Mouse (Mus musculus) ES-CJ7 (cell line): ENCODE measurements at regions not wholly inside any gene's neighbourhood (a gene's known extent, or its start where the extent isn't known, plus 50 kb on each side); places are given as distances from the start of the nearest gene placed in this dataset.

Experiments
- DNase-seq: peaks from one replicate; pipeline ENCODE4 v3.0.0; 2011; ENCODE audit warnings: low read depth, low spot score

GRCm38 (mm10) chr17:93665889-93666288 is 467.1 kb downstream of the Adcyap1 start:
- DNase-seq = no peak

GRCm38 (mm10) chr17:93676366-93676962 is 477.6 kb downstream of the Adcyap1 start:
- DNase-seq = no peak

- DNase-seq = no peak
Observed at GRCm38 (mm10) chr17:93700685-93701084, 501.9 kb downstream of the Adcyap1 start.

- no peak for DNase-seq
Observed at GRCm38 (mm10) chr17:93717623-93718022, 518.8 kb downstream of the Adcyap1 start.

GRCm38 (mm10) chr17:93741341-93741740 is 542.5 kb downstream of the Adcyap1 start:
- no peak for DNase-seq

GRCm38 (mm10) chr17:93762349-93762748 is 563.5 kb downstream of the Adcyap1 start:
- peak; percentile 56 for DNase-seq
